Mouse (Mus musculus) erythroblast, adult 5-6 weeks (primary cell): Measurements from ENCODE around the gene Bysl. TPM values are rescaled to one million over a fixed set of nuclear protein-coding genes. Genes with fewer than 3 reads are reported as not detected.

Source experiments
- ATAC-seq: replicated peaks from 2 replicates; pipeline ENCODE4 v1.8.0; 2016; ENCODE audit warnings: moderate number of reproducible peaks, mild to moderate bottlenecking, moderate TSS enrichment, inconsistent platforms; ENCODE audit not compliant: poor library complexity, low FRiP score, severe bottlenecking
- total RNA-seq, 2 experiments: library from RNA; stranded (forward) in 1 of 2; stranded (reverse) in 1 of 2; fragments of 150-400 nt in 1 of 2; fragments of 200-764, 138-1000 nt in 1 of 2; gene quantifications; 2 replicates each; pipeline versions ENCODE4 v1.2.3 to v1.2.4; 2015 to 2017; ENCODE audit warnings: low replicate concordance in 2 of 2

The Bysl gene
- total RNA-seq, 2 experiments from 2014 or later = 1.2 to 4.3 TPM

- no peak for ATAC-seq
Observed at GRCm38 (mm10) chr17:47554621-47555020, 56.7 kb downstream of the Bysl start.

GRCm38 (mm10) chr17:47552994-47553393 is 58.3 kb downstream of the Bysl start:
- no peak for ATAC-seq

GRCm38 (mm10) chr17:47551049-47551448 is 60.2 kb downstream of the Bysl start:
- no peak for ATAC-seq

Other genes starting within 250 kb of the Bysl start
- 0.96 and 10.0 TPM in 2 replicates for gene Mrps10, start 242.6 kb downstream of the Bysl start, total RNA-seq (2015; ENCODE audit: low replicate concordance)
- gene Mrps10, start 242.6 kb downstream of the Bysl start, total RNA-seq (2017; ENCODE audit: low replicate concordance) = 2.2 and 10.7 TPM in 2 replicates
- gene Guca1b, start 226.1 kb downstream of the Bysl start, total RNA-seq (2015; ENCODE audit: low replicate concordance) = not detected in 2 replicates
- 0.77 and 1.1 TPM in 2 replicates for gene Guca1b, start 226.1 kb downstream of the Bysl start, total RNA-seq (2017; ENCODE audit: low replicate concordance)
- not detected in 2 replicates for gene Guca1a, start 210.9 kb downstream of the Bysl start, total RNA-seq (2015; ENCODE audit: low replicate concordance)
- not detected in 2 replicates for gene Guca1a, start 210.9 kb downstream of the Bysl start, total RNA-seq (2017; ENCODE audit: low replicate concordance)
- 0.63 TPM in 1 of 2 replicates, not detected in the other for gene AI661453, start 174.9 kb downstream of the Bysl start, total RNA-seq (2015; ENCODE audit: low replicate concordance)
- 0.70 TPM in 1 of 2 replicates, not detected in the other for gene AI661453, start 174.9 kb downstream of the Bysl start, total RNA-seq (2017; ENCODE audit: low replicate concordance)
- gene 1700001C19Rik, start 174.1 kb downstream of the Bysl start, total RNA-seq (2015; ENCODE audit: low replicate concordance) = not detected in 2 replicates
- gene 1700001C19Rik, start 174.1 kb downstream of the Bysl start, total RNA-seq (2017; ENCODE audit: low replicate concordance) = not detected in 2 replicates
- 34.5 and 36.5 TPM in 2 replicates for gene Taf8, start 109.2 kb downstream of the Bysl start, total RNA-seq (2015; ENCODE audit: low replicate concordance)
- 47.1 and 67.9 TPM in 2 replicates for gene Taf8, start 109.2 kb downstream of the Bysl start, total RNA-seq (2017; ENCODE audit: low replicate concordance)
- 85.3 and 115 TPM in 2 replicates for gene Ccnd3, start 106.4 kb downstream of the Bysl start, total RNA-seq (2015; ENCODE audit: low replicate concordance)
- 64.3 and 65.9 TPM in 2 replicates for gene Ccnd3, start 106.4 kb downstream of the Bysl start, total RNA-seq (2017; ENCODE audit: low replicate concordance)
- 10.4 and 19.9 TPM in 2 replicates for gene Med20, start 90 bp upstream of the Bysl start, total RNA-seq (2015; ENCODE audit: low replicate concordance)
- gene Med20, start 90 bp upstream of the Bysl start, total RNA-seq (2017; ENCODE audit: low replicate concordance) = 48.5 and 68.2 TPM in 2 replicates
- gene Gm20517, start 97 bp upstream of the Bysl start, total RNA-seq (2015; ENCODE audit: low replicate concordance) = 2.5 and 4.8 TPM in 2 replicates
- 6.3 and 16.2 TPM in 2 replicates for gene Gm20517, start 97 bp upstream of the Bysl start, total RNA-seq (2017; ENCODE audit: low replicate concordance)
- gene Usp49, start 19.2 kb upstream of the Bysl start, total RNA-seq (2015; ENCODE audit: low replicate concordance) = 7.3 and 36.5 TPM in 2 replicates
- 14.8 and 27.6 TPM in 2 replicates for gene Usp49, start 19.2 kb upstream of the Bysl start, total RNA-seq (2017; ENCODE audit: low replicate concordance)
- gene Tomm6, start 76.9 kb upstream of the Bysl start, total RNA-seq (2015; ENCODE audit: low replicate concordance) = 24.2 and 44.9 TPM in 2 replicates
- gene Tomm6, start 76.9 kb upstream of the Bysl start, total RNA-seq (2017; ENCODE audit: low replicate concordance) = 9.1 and 10.8 TPM in 2 replicates
- gene Frs3, start 77.5 kb upstream of the Bysl start, total RNA-seq (2015; ENCODE audit: low replicate concordance) = not detected in 2 replicates
- not detected in 2 replicates for gene Frs3, start 77.5 kb upstream of the Bysl start, total RNA-seq (2017; ENCODE audit: low replicate concordance)
- gene Gm21981, start 83.0 kb upstream of the Bysl start, total RNA-seq (2015; ENCODE audit: low replicate concordance) = not detected in 2 replicates
- not detected in 2 replicates for gene Gm21981, start 83.0 kb upstream of the Bysl start, total RNA-seq (2017; ENCODE audit: low replicate concordance)
- not detected in 2 replicates for gene Prickle4, start 83.2 kb upstream of the Bysl start, total RNA-seq (2015; ENCODE audit: low replicate concordance)
- not detected in 2 replicates for gene Prickle4, start 83.2 kb upstream of the Bysl start, total RNA-seq (2017; ENCODE audit: low replicate concordance)
- gene Pgc, start 115.3 kb upstream of the Bysl start, total RNA-seq (2015; ENCODE audit: low replicate concordance) = not detected in 2 replicates
- not detected in 2 replicates for gene Pgc, start 115.3 kb upstream of the Bysl start, total RNA-seq (2017; ENCODE audit: low replicate concordance)
- 4.6 and 6.7 TPM in 2 replicates for gene Tfeb, start 125.5 kb upstream of the Bysl start, total RNA-seq (2015; ENCODE audit: low replicate concordance)
- 3.8 and 9.4 TPM in 2 replicates for gene Tfeb, start 125.5 kb upstream of the Bysl start, total RNA-seq (2017; ENCODE audit: low replicate concordance)
- not detected in 2 replicates for gene Mdfi, start 223.2 kb upstream of the Bysl start, total RNA-seq (2015; ENCODE audit: low replicate concordance)
- not detected in 2 replicates for gene Mdfi, start 223.2 kb upstream of the Bysl start, total RNA-seq (2017; ENCODE audit: low replicate concordance)